Mouse (Mus musculus) thymus, postnatal 0 days (tissue): ENCODE results near the gene Opalin. TPM values are rescaled to one million over a fixed set of nuclear protein-coding genes. Genes with fewer than 3 reads are reported as not detected.

Source experiments
- DNase-seq: peaks from one replicate; pipeline ENCODE4 v3.0.0-alpha.2; 2015; ENCODE audit warnings: low spot score
- polyA plus RNA-seq: library from polyadenylated mRNA; unstranded; fragments of >200 nt; fragmentation: Nextera tagmentation; extraction: Ambion mirVana; gene quantifications from 2 replicates; pipeline ENCODE4 v1.2.1, GENCODE M21; 2015

Gene Opalin
- polyA plus RNA-seq, 1 experiment from 2014 or later, result 0.12 TPM

GRCm38 (mm10) chr19:41015951-41016716 is 60.8 kb downstream of the Opalin start:
- DNase-seq, result peak; percentile 83

GRCm38 (mm10) chr19:41014003-41014402 is 62.9 kb downstream of the Opalin start:
- DNase-seq, result no peak

- DNase-seq, result no peak
Measured at GRCm38 (mm10) chr19:41013591-41013990, 63.3 kb downstream of the Opalin start.

Other genes with a start within 250 kb of the Opalin start
- gene Ccnj, start 245.8 kb downstream of the Opalin start, polyA plus RNA-seq, result 7.6 and 8.7 TPM in 2 replicates
- 10.7 and 12.8 TPM in 2 replicates for gene Zfp518a, start 182.4 kb downstream of the Opalin start, polyA plus RNA-seq
- gene Blnk, start 82.6 kb downstream of the Opalin start, polyA plus RNA-seq, result 4.7 and 5.5 TPM in 2 replicates
- 140 and 151 TPM in 2 replicates for gene Dntt, start 47.8 kb downstream of the Opalin start, polyA plus RNA-seq
- 0.08 and 0.14 TPM in 2 replicates for gene Tll2, start 129.7 kb upstream of the Opalin start, polyA plus RNA-seq
- gene Tm9sf3, start 186.9 kb upstream of the Opalin start, polyA plus RNA-seq, result 118 and 131 TPM in 2 replicates